Mouse (Mus musculus) midbrain, embryonic 13.5 days (tissue): ENCODE measurements around the gene St8sia1. TPM values are rescaled to one million over a fixed set of nuclear protein-coding genes. Genes with fewer than 3 reads are reported as not detected.
A peak's percentile ranks its signal among the peaks of the same experiment; 100 is the strongest.

Source experiments
- ATAC-seq: fragments of 200-750 bp; cut with Nextera tagmentation; 2 replicates; pipeline ENCODE4 v1.8.0; 2017; ENCODE audit warnings: mild to moderate bottlenecking, moderate TSS enrichment, moderate library complexity
- H3K27ac ChIP-seq: fragments of 300-500 bp; sonication (generic); 2 replicates; pipeline ENCODE4 v1.5.1; 2015; ENCODE audit warnings: inconsistent platforms, mild to moderate bottlenecking, moderate library complexity
- H3K27me3 ChIP-seq: fragments of 300-500 bp; sonication (generic); 2 replicates; pipeline ENCODE4 v1.6.1; 2015; ENCODE audit warnings: mild to moderate bottlenecking, inconsistent platforms
- H3K36me3 ChIP-seq: fragments of 300-500 bp; sonication (generic); 2 replicates; pipeline ENCODE4 v1.6.1; 2015; ENCODE audit warnings: mild to moderate bottlenecking, inconsistent platforms
- H3K4me1 ChIP-seq: fragments of 300-500 bp; sonication (generic); replicated peaks from 2 replicates; pipeline ENCODE4 v1.6.1; 2015; ENCODE audit warnings: inconsistent platforms
- H3K4me2 ChIP-seq: fragments of 300-500 bp; sonication (generic); replicated peaks from 2 replicates; pipeline ENCODE4 v1.6.1; 2015; ENCODE audit warnings: moderate library complexity, mild to moderate bottlenecking, inconsistent platforms
- H3K4me3 ChIP-seq: fragments of 300-500 bp; sonication (generic); replicated peaks from 2 replicates; pipeline ENCODE4 v1.5.1; 2015; ENCODE audit warnings: mild to moderate bottlenecking, inconsistent platforms
- H3K9ac ChIP-seq: fragments of 300-500 bp; sonication (generic); replicated peaks from 2 replicates; pipeline ENCODE4 v1.6.1; 2015; ENCODE audit warnings: mild to moderate bottlenecking, inconsistent platforms
- H3K9me3 ChIP-seq: fragments of 300-500 bp; sonication (generic); 2 replicates; pipeline ENCODE4 v1.6.1; 2016; ENCODE audit warnings: mild to moderate bottlenecking, inconsistent platforms
- WGBS: fragments of 180-500 bp; shearing (Covaris S2); methylation state at CpG from one replicate; pipeline ENCODE4 v1.1.7; 2015; 5-methylcytosine and 5-hydroxymethylcytosine counted together
- polyA plus RNA-seq: library from polyadenylated mRNA; unstranded; fragments of >200 nt; fragmentation: Nextera tagmentation; extraction: Ambion mirVana; gene quantifications from 2 replicates; pipeline ENCODE4 v1.2.1, GENCODE M21; 2015

St8sia1 gene
- polyA plus RNA-seq, 1 experiment from 2014 or later: 8.0 TPM

DNA sequence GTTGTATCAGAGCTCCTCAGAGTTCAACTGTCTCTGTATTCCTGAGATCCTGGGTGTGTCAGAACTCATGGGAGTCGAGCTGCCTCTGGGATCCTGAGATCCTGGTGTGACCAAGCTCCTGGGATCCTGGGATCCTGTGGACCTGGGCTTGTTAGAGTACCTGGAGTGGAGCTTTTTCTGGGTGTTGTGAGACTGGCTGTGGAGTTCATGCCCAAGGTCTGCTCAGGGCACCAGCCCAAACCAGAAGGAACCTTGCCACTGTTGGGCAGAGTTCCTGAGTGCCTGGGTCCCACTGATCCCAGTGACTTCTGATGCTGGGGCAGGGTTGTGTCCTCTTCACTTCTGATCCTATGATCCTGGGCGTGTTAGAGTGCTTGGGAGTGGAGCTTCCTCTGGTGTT, 8.0 kb upstream of the St8sia1 start:
- 64% methylated on average over 2 of the region's 2 CpGs for WGBS
- Histone ChIP-seq H3K4me3 (no peak overlapping the region), H3K4me1 (no peaks in the 10 kb centered on the region), H3K27ac (no peak overlapping the region), H3K27me3 (no peaks in the 10 kb centered on the region), H3K9me3 (peaks cover 3% of the 10 kb centered on the region; the same call in 1 of the 2 replicates), H3K4me2 (no peak overlapping the region), H3K36me3 (no peaks in the 10 kb centered on the region), H3K9ac (no peak overlapping the region)
- ATAC-seq: no peak

DNA sequence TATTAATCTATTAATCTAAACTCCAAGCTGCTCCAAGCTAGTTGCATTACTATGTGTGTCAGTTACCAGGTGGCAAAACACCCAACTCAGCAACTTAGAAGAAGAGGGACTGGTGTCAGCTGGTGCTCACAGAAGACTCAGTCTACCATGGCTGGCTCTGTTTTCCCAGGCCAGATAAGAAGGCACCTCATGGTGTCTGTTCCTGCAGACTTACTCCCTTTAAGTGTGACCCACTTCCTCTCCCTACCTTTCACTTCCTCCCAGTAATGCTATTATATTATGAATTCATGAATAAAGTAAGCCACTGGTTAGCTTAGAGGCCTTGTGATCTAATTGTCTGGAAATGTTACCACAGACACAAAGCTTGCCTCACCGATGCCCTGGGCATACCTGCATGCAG, 3.2 kb upstream of the St8sia1 start:
- 95% methylated on average over 1 of the region's 1 CpGs for WGBS
- ATAC-seq: no peak

DNA sequence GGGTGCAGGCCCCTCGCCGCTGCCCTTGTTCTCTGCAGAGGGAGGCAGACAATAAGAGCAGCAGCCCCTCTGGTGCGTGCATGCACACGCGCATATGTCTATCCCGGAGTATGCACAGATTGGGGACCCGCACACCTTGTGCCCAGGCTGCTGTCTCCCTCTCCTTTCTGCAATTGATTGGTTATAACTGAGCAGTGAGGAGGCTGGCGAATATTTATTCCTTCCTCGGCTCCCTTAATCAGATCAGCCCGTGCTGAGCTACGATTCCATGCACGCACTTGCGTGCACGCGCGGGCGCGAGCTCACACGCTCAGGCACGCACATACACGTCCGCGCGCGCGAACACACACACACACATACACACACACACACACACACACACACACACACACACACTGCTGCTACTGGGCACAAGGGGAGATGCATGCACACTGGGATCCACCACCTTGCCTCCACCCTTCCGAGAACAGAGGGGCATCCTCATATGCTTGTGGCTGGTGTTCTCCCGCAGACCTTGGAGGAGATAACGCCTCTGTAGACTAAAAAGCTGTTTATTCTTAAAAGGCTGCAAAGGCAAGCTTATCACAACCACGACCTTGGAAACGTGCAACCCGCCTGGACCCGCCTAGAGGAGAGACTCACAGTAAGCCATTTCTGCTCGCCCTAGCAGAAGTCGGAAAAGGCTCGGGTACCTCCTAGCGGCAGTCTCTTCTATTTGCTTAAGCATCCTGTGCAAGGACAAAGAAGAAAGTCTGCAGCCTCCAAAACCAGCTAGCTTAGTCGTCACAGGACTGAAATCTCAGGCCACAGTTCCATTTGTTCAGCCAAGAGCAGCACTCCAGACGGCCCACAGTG, 506 bp upstream of the St8sia1 start:
- Histone ChIP-seq H3K9ac (peak overlapping the region; percentile 95), H3K36me3 (peaks cover 9% of the 10 kb centered on the region), H3K9me3 (no peaks in the 10 kb centered on the region; the same call in 1 of the 2 replicates), H3K27ac (peak overlapping the region; percentile 97), H3K4me3 (peak overlapping the region; percentile 72), H3K27me3 (no peaks in the 10 kb centered on the region), H3K4me2 (peak overlapping the region; percentile 84), H3K4me1 (peaks cover 33% of the 10 kb centered on the region)
- under 1% methylated on average over 36 of the region's 39 CpGs for WGBS
- peak; percentile 90 for ATAC-seq

More for the DNA sequence above, 3.2 kb upstream of the St8sia1 start:
- no peak overlapping the region for H3K4me3 ChIP-seq
- no peaks in the 10 kb centered on the region for H3K36me3 ChIP-seq
- H3K27ac ChIP-seq: no peak overlapping the region
- no peak overlapping the region for H3K4me2 ChIP-seq
- H3K9ac ChIP-seq: no peak overlapping the region
- peaks cover 11% of the 10 kb centered on the region for H3K4me1 ChIP-seq
- H3K27me3 ChIP-seq: no peaks in the 10 kb centered on the region
- no peaks in the 10 kb centered on the region for H3K9me3 ChIP-seq

DNA sequence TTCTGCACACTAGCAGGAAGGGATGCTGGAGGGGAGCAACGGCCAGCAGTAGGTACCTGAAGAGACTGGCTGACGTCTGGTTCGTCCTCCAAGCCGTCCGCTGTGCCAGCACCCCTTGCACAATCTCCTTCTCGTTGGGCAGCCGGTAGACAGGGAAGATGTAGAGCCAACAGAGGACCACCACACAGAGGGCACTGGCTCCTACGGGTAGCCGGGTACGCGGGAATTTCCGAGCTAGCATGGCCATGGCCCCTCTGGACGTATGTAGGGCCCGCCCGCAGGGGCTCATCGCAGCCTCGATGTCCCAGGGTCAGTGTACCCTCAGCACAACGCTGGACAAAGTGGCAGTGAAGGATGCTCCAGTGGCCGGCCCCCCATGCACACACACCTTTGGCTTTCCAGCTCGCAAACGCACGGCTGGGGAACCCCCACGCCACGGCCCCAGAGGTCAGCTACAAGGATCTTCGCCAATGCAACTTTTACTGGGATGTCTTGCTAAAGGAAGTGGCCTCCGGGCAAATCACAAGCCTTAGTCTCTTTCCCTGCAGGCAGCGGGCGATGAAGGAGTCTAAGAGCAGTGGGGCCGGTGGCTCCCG, 674 bp downstream of the St8sia1 start:
- peak overlapping the region; percentile 97 for H3K27ac ChIP-seq
- H3K9me3 ChIP-seq: no peaks in the 10 kb centered on the region; the same call in 1 of the 2 replicates
- H3K36me3 ChIP-seq: peaks cover 12% of the 10 kb centered on the region
- WGBS: 23% methylated on average over 30 of the region's 30 CpGs
- H3K4me1 ChIP-seq: peaks cover 40% of the 10 kb centered on the region
- H3K9ac ChIP-seq: peak overlapping the region; percentile 95
- ATAC-seq: peak; percentile 35
- H3K4me3 ChIP-seq: peak overlapping the region; percentile 72
- H3K4me2 ChIP-seq: peak overlapping the region; percentile 84
- no peaks in the 10 kb centered on the region for H3K27me3 ChIP-seq

DNA sequence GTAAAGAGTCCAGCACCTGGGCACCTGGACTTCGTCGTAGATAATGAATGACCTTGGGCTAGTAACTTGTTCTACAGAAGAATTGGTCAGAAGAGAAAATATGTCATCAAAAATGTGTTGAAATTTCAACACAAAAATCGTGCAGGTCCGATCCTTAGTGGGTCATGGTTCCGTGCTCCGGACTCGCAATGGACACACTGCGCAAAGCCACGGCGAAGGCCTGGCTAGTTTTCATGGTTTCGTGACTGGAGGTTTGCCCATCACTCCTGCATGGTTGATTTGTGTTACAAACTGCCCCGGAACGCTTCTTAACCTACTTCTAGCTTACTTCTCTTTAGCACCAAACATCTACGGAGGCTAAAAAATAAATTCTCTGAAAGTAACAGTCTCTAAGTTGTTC, 1.4 kb downstream of the St8sia1 start:
- ATAC-seq: no peak
- Histone ChIP-seq H3K27ac (no peak overlapping the region; the same call in 1 of the 2 replicates), H3K36me3 (peaks cover 12% of the 10 kb centered on the region), H3K27me3 (no peaks in the 10 kb centered on the region), H3K9ac (peak overlapping the region; percentile 95), H3K9me3 (no peaks in the 10 kb centered on the region; the same call in 1 of the 2 replicates), H3K4me3 (peak overlapping the region; percentile 72), H3K4me2 (peak overlapping the region; percentile 84), H3K4me1 (peaks cover 40% of the 10 kb centered on the region)
- WGBS: 94% methylated on average over 14 of the region's 14 CpGs

DNA sequence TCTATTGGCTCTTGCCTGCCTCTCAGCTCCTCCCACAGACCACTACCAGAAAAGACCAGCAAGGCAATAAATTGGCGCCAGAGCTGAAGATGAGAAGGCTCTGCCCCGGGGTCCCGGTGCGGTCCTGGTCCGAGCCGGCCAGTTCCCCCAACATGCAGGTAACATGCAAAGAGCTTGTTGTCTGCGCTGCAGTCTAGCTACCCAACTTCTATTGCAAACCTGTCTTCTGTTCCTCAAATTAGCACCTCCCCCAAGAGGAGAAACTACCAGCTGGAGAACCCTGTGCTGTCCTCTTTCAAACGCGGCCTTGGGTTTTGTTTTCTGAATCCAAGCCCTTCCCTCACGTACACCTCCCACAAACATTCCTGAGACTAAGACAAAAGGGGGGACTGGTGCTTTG, 1.8 kb downstream of the St8sia1 start:
- H3K27ac ChIP-seq: no peak overlapping the region
- 0 out of 2 replicates have a peak overlapping the region, but pooled peaks have one; percentile 95 for H3K9ac ChIP-seq
- peak overlapping the region; percentile 72 for H3K4me3 ChIP-seq
- 81% methylated on average over 10 of the region's 10 CpGs for WGBS
- H3K4me1 ChIP-seq: peaks cover 40% of the 10 kb centered on the region
- no peaks in the 10 kb centered on the region for H3K27me3 ChIP-seq
- no peaks in the 10 kb centered on the region; the same call in 1 of the 2 replicates for H3K9me3 ChIP-seq
- no peak for ATAC-seq
- peak overlapping the region; percentile 84 for H3K4me2 ChIP-seq
- peaks cover 12% of the 10 kb centered on the region for H3K36me3 ChIP-seq

DNA sequence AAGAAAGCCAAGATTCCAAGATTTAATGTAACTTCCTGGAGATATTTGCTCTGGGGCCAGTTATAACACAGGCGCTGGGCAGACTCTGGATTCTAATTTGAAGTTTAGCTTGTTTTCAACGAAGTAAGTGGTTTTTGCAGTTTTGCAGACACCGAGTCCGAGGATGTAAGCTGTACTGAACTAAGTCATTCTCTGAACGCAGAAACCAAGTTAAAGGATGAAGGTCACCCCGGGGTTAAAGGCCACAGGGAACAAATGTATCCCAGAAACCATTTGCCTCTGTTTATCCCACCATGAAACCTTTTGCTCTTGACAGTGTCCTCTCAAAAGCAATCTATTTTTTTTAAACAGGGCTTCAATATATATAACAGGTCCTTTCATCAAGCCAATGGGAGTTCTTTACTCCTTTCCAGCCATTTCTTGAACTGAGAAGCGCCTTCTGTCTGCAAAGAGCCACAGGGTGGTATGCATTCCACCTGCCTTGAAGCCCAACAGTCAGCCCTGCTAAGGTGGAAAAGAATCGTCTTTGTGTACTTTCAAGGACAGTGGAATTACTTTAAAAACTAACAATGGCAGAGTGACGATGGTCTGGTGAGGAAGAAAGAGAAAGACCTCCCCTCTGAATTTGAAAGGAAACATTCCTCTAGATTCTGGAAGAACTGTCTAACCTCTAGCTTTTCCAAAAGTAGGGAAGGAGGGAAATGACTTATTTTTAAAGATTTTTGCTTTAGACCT, 2.4 kb downstream of the St8sia1 start:
- Histone ChIP-seq H3K9ac (peak overlapping the region; percentile 95; the same call in 1 of the 2 replicates), H3K9me3 (no peaks in the 10 kb centered on the region; the same call in 1 of the 2 replicates), H3K27ac (no peak overlapping the region), H3K4me2 (peak overlapping the region; percentile 84), H3K4me1 (peaks cover 40% of the 10 kb centered on the region), H3K27me3 (no peaks in the 10 kb centered on the region), H3K4me3 (peak overlapping the region; percentile 72), H3K36me3 (peaks cover 12% of the 10 kb centered on the region)
- ATAC-seq: no peak
- WGBS: 81% methylated on average over 9 of the region's 9 CpGs

DNA sequence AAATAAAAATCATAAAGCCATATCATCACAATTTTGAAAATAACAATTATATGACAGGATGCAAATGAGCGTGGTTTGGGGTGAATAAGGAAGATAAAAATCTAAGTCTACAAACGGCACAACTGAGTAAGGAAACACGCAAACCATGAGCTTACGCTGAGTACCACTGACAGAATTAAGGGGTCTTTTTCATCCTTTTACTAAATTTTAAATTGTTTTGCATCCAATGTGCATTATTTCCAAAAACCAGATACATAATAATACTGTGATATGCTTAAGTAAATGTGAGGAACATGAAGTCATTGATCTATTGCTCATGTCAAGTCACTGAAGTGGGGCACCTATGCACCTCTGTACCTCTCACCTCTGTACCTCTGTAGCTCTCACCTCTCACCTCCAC, 7.7 kb downstream of the St8sia1 start:
- Histone ChIP-seq H3K4me3 (no peak overlapping the region), H3K27me3 (no peaks in the 10 kb centered on the region), H3K4me1 (peaks cover 21% of the 10 kb centered on the region), H3K36me3 (peaks cover 18% of the 10 kb centered on the region), H3K9ac (no peak overlapping the region), H3K9me3 (no peaks in the 10 kb centered on the region; the same call in 1 of the 2 replicates), H3K27ac (no peak overlapping the region), H3K4me2 (no peak overlapping the region)
- WGBS: 96% methylated on average over 4 of the region's 4 CpGs
- no peak for ATAC-seq

DNA sequence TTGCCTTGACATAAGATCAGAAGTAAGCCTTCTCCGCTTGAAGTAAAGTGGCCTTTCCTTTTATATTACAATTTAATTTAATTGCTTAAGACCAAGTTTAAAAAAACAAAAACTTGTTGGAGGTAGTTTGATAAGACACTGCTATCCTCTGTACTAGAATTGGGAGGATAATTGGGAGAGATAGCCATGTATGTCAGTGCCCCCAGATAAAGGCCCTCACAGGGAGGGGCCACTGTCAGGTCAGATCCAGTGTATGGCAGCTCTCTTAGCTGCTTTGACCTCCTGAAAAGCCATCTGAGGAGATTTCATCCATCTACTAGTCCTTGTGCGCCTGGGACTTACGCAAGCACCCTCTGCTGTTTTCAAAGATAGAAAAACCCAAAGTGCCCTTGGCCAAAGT, 9.0 kb downstream of the St8sia1 start:
- no peaks in the 10 kb centered on the region for H3K27me3 ChIP-seq
- ATAC-seq: no peak
- WGBS: 96% methylated on average over 3 of the region's 3 CpGs
- H3K4me2 ChIP-seq: no peak overlapping the region
- H3K9ac ChIP-seq: no peak overlapping the region
- H3K27ac ChIP-seq: no peak overlapping the region
- no peak overlapping the region for H3K4me3 ChIP-seq
- H3K4me1 ChIP-seq: peaks cover 13% of the 10 kb centered on the region
- H3K36me3 ChIP-seq: peaks cover 14% of the 10 kb centered on the region
- no peaks in the 10 kb centered on the region; the same call in 1 of the 2 replicates for H3K9me3 ChIP-seq

DNA sequence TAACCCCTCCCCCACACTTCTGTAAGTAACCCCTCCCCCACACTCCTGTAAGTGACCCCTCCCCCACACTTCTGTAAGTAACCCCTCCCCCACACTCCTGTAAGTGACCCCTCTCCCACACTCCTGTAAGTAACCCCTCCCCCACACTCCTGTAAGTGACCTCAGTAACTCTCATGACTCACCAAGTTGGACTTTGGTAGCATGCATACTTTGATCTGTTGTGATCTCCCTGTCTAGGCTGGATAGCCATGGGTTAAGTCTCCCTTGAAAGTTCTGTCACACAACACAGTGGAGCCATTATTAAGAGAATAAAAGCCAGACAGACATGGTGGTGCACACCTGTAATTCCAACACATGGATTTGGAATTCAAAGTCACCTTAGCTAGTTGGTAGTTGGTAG, 11.1 kb downstream of the St8sia1 start:
- no peak overlapping the region for H3K4me2 ChIP-seq
- no peak for ATAC-seq
- H3K27me3 ChIP-seq: no peaks in the 10 kb centered on the region
- no peaks in the 10 kb centered on the region for H3K9me3 ChIP-seq
- H3K9ac ChIP-seq: no peak overlapping the region
- H3K27ac ChIP-seq: no peak overlapping the region
- peaks cover 19% of the 10 kb centered on the region for H3K4me1 ChIP-seq
- peaks cover 6% of the 10 kb centered on the region for H3K36me3 ChIP-seq
- no peak overlapping the region for H3K4me3 ChIP-seq

DNA sequence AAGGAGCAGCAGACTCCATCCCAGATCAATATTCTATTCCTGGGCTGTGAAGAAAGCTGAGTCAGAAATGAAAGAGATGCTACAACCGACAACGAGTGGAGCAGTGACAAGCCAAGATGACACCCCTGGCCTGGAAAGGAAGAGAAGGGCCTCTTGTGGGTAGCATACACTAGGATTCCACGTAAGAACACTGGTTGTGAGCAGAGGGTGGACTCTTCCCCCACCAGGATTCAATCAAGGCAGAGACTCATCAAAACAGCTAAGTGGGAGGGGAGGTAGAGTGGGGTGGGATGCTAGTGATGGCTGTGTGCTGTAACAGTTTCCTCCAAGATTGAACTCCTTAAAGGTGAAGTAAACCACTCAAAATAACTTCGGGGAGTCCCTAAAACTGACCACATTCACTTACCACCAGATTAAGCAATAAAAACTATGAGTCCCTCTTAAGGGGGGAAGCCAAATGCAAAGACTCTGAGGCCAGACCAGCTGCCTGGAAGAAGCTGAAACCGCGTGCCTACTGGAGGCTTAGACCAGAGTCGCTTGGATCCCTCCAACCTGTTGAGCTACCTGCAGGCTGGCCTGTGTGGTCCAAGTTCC, 11.8 kb downstream of the St8sia1 start:
- no peaks in the 10 kb centered on the region for H3K9me3 ChIP-seq
- H3K27ac ChIP-seq: no peak overlapping the region
- WGBS: 94% methylated on average over 7 of the region's 7 CpGs
- H3K9ac ChIP-seq: no peak overlapping the region
- peaks cover 6% of the 10 kb centered on the region for H3K36me3 ChIP-seq
- H3K4me2 ChIP-seq: no peak overlapping the region
- ATAC-seq: no peak
- H3K27me3 ChIP-seq: no peaks in the 10 kb centered on the region
- H3K4me1 ChIP-seq: peaks cover 19% of the 10 kb centered on the region
- no peak overlapping the region for H3K4me3 ChIP-seq
